Mouse (Mus musculus) bone marrow, adult 2 months (tissue): ENCODE data around the gene Atf2.

Experiments used
- CTCF ChIP-seq: fragments of 200-500 bp; IDR thresholded peaks from 2 replicates; pipeline ENCODE4 v1.5.1; 2011; ENCODE audit warnings: low read length, control low read depth; ENCODE audit not compliant: control insufficient read depth, insufficient read depth
- POLR2A ChIP-seq: fragments of 200-500 bp; IDR thresholded peaks from 2 replicates; pipeline ENCODE4 v1.6.1; 2011; ENCODE audit warnings: low read depth, mild to moderate bottlenecking, control low read depth, low read length, borderline replicate concordance; ENCODE audit not compliant: control insufficient read depth

DNA sequence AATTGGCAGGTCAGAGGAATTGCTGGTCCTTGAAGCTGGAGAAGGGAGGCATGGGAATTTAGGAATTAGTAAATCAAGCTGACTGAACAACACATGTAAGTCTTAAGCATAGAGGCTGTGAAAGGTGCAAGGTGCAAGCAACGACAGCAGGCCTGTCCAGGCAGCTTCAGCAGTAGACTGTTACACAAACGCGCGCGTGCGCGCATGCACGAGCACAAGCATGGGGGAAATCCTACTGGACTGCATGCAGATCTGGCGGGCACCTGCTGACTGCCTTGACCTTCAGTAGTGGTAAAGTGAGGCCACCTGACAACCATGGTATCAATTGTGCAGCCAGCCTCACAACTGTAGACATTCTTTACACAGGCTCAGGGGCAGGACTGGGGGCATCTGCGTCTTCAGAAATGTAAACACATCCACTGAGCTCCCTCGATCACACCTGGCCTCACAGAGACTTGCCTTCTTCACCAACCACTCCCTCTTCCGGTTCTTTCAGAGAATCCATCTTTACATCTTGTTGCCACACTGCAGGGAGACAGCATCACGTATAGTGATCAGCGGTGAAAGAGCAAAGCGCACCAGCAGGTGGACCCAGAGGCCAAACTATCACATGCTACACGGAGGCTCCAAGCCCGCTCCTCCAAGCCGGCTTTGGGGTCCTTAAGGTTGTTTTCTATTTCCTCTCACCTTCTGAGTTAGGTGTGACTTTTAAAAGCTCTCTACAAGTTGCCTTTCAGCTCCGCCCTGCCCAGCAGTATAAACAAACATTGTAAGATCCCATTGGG lies 100.4 kb downstream of the Atf2 start:
- TF ChIP-seq CTCF (no peak), POLR2A (no peak)
